Mouse (Mus musculus) lung, adult 2 months (tissue): Measurements from ENCODE around the gene Fam19a5.

ENCODE experiments used
- CTCF ChIP-seq: fragments of 200-500 bp; IDR thresholded peaks from 2 replicates; pipeline ENCODE4 v1.5.1; 2011; ENCODE audit warnings: mild to moderate bottlenecking, low read length, control low read depth; ENCODE audit not compliant: insufficient read depth
- POLR2A ChIP-seq: fragments of 200-500 bp; IDR thresholded peaks from 2 replicates; pipeline ENCODE4 v1.6.1; 2011; ENCODE audit warnings: low read depth, mild to moderate bottlenecking, control low read depth, low read length, borderline replicate concordance; ENCODE audit errors: extremely low read depth

- TF ChIP-seq POLR2A (no peak), CTCF (no peak)
Measured at GRCm38 (mm10) chr15:87606702-87607101, 62.6 kb downstream of the Fam19a5 start.
